Mouse (Mus musculus) left cerebral cortex, postnatal 4 days (tissue): ENCODE measurements at regions not wholly inside any gene's neighbourhood (a gene's known extent, or its start where the extent isn't known, plus 50 kb on each side); places are given as distances from the start of the nearest gene placed in this dataset.

Experiments
- DNase-seq: peaks from one replicate; pipeline ENCODE4 v3.0.0-alpha.2; 2022
- intact Hi-C: fragments of 180-260 bp; cut with DNase I; formaldehyde crosslinking; loops from one replicate; pipeline ENCODE4 v1.15.1; 2025

DNA sequence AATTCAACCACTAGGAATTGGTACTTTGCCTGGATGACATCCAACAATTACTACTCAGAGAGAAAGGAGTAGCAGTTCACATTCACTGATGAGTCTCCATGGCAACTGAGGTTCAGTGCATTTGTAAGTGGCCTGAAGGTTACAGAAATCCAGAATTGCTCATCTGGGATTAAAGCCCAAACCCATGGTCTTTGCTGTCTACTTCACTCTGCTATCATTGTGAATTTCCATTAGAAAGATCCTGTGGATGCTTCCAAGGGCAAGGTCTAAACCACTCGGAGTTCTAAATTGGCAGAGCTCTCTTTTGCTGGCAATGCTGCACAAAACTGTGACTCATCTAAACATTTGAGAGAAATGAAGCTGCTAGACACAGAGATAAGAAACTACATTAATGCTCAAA is 319.9 kb upstream of the Tbl1x start:
- DNase-seq = no peak
- intact Hi-C loops = no loop called here

DNA sequence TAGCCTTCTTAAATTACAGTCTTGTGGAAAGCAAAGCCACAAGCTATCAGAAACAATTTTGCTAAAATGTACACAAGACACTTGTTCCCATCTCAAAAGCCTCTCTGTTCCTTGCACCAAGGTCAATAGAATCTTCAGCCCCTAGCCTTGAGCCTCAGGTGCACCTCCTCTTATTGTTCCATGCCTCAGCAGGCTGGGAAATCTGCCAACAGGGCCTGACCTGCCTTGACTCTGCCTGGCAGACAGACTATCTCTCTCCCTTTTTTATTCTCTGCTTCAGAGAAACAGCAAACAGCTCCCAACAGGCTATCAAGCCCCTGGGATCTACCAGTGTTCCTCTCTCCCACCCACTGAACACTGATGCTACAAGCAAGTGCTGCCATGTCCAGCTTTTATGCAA is 302.1 kb upstream of the Tbl1x start:
- intact Hi-C loops = no loop called here
- peak; percentile 3 for DNase-seq

DNA sequence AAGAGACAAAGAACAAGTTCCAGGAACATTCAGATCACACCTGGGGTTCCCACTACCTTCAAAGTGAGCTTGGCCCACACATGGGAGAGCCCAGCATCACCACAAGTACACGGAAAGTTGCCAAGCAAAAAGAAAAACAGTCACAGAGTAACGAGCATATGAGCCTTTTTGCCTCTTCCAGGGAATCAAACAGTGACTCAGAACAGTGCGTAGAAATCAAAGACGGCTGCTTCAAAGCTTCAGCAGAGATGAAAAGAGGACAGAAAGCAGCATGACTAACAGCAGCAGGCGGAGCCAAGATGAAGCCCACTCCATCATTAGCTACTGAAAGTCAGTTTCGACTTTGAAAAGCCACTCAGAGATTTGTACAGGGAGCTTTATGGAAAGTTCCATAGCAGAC is 291.5 kb upstream of the Tbl1x start:
- no peak for DNase-seq
- intact Hi-C loops = no loop called here
